Mouse (Mus musculus) right cerebral cortex, postnatal 4 days (tissue): ENCODE measurements around the gene Klk4.

Experiments used
- DNase-seq: peaks from one replicate; pipeline ENCODE4 v3.0.0-alpha.2; 2022

Gene Klk4

GRCm38 (mm10) chr7:43920582-43920981, 39.6 kb downstream of the Klk4 start:
- DNase-seq: no peak

GRCm38 (mm10) chr7:43921087-43921486, 40.1 kb downstream of the Klk4 start:
- DNase-seq: no peak

GRCm38 (mm10) chr7:43921941-43922340, 41.0 kb downstream of the Klk4 start:
- DNase-seq: no peak

DNA sequence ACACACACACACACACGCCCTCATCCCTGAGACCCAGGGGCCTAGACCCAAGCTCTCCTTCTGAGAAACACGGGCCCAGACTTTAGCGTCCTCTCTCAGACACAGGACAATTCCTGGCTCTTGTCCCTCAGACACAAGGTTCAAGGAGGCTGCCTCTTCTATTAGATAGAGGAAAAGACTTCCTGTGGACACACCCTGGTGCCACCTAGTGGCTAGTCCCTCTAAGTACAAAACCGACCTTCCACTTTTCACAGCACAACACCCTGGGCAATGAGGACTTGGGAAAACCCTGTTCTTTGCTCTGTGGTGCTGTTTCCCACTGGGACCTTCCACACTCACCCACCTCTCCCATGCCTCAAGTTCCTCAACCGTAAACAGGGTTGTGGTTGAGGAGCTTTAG, 45.0 kb downstream of the Klk4 start:
- no peak for DNase-seq

- no peak for DNase-seq
Measured at GRCm38 (mm10) chr7:43928521-43928920, 47.6 kb downstream of the Klk4 start.

GRCm38 (mm10) chr7:43932337-43932736, 51.4 kb downstream of the Klk4 start:
- DNase-seq: no peak

DNA sequence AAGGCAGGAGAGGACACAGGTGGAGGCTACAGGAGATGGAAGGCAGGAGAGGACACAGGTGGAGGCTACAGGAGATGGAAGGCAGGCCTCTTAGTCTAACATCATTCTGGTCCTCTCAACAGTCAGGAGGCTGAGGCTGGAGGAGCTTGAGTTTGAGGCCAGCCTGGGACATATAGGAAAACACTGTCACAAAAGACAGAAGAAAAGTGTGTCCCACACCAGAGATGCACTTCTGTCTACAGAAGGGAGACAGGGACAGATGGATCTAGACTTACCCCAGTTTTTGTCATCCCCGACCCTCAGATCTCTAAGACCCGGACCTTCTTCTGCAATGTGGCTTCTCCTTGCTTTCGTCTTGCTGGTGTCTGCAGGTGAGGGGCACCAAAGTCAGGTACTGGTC, 52.5 kb downstream of the Klk4 start, which contains the start of gene Klk15:
Gene Klk15, plus strand, starts transcription at position 301 of the 400 bp plus-strand sequence.
- no peak for DNase-seq

DNA sequence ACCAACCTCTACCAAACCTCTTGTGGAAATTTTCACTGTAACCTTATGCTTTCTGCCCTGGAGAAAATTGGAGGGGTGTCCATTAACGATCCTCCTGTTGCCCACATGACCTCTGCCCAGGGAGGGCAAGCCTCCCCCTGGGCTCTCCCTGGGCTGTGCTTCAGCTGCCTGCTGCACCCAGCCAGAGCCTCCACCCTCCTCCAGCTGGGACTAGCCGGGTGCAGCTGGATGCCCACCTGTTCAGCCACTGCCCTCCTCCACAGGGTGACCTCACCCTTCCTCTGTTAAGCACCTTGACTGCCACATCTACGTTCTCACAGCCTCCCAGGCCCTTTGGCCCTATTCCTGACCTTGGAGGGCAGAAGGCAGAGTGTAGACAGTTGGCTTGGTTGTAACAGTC, 53.8 kb downstream of the Klk4 start:
- DNase-seq: no peak
